Mouse (Mus musculus) small intestine, adult 2 months (tissue): ENCODE data around the gene Sept1. TPM values are rescaled to one million over a fixed set of nuclear protein-coding genes. Genes with fewer than 3 reads are reported as not detected.
A peak's percentile ranks its signal among the peaks of the same experiment; 100 is the strongest.

Experiments
- H3K27ac ChIP-seq: fragments of 200-500 bp; 2 replicates; pipeline ENCODE4 v1.5.1; 2012; ENCODE audit warnings: low read depth, low read length, control low read depth, inconsistent platforms; ENCODE audit not compliant: insufficient read depth
- H3K27me3 ChIP-seq: fragments of 200-500 bp; 2 replicates; pipeline ENCODE4 v1.6.1; 2012; ENCODE audit warnings: mild to moderate bottlenecking, moderate library complexity, low read length, inconsistent platforms; ENCODE audit not compliant: control insufficient read depth, insufficient read depth
- H3K36me3 ChIP-seq: fragments of 200-500 bp; 2 replicates; pipeline ENCODE4 v1.6.1; 2012; ENCODE audit warnings: mild to moderate bottlenecking, low read length, control low read depth, inconsistent platforms; ENCODE audit not compliant: control insufficient read depth, insufficient read depth
- H3K4me1 ChIP-seq: fragments of 200-500 bp; 2 replicates; pipeline ENCODE4 v1.6.1; 2012; ENCODE audit warnings: low read length, inconsistent platforms, mixed read lengths; ENCODE audit not compliant: control insufficient read depth, insufficient read depth, insufficient read length
- H3K4me3 ChIP-seq: fragments of 200-500 bp; 2 replicates; pipeline ENCODE4 v1.5.1; 2012; ENCODE audit warnings: low read depth, mild to moderate bottlenecking, control low read depth, inconsistent platforms, low read length, moderate library complexity
- CTCF ChIP-seq: fragments of 200-500 bp; IDR thresholded peaks from 2 replicates; pipeline ENCODE4 v1.5.1; 2012; ENCODE audit warnings: low read depth, mild to moderate bottlenecking, control low read depth, inconsistent platforms, low read length, moderate library complexity, mixed read lengths; ENCODE audit not compliant: insufficient replicate concordance, insufficient read length; ENCODE audit errors: extremely low read depth
- POLR2A ChIP-seq: fragments of 200-500 bp; IDR thresholded peaks from 2 replicates; pipeline ENCODE4 v1.6.1; 2012; ENCODE audit warnings: low read depth, mild to moderate bottlenecking, control low read depth, inconsistent platforms, low read length, moderate library complexity
- WGBS: fragments of 180-500 bp; shearing (Covaris S2); methylation state at CpG from one replicate; pipeline ENCODE4 v1.1.7; 2018; 5-methylcytosine and 5-hydroxymethylcytosine counted together
- polyA plus RNA-seq: library from polyadenylated mRNA; depleted of rRNA; stranded (reverse); fragments of >200 nt; gene quantifications from 2 replicates; pipeline ENCODE4 v1.2.3, GENCODE M21; 2012

Sept1 gene
- polyA plus RNA-seq, 1 experiment = 34.1 TPM

DNA sequence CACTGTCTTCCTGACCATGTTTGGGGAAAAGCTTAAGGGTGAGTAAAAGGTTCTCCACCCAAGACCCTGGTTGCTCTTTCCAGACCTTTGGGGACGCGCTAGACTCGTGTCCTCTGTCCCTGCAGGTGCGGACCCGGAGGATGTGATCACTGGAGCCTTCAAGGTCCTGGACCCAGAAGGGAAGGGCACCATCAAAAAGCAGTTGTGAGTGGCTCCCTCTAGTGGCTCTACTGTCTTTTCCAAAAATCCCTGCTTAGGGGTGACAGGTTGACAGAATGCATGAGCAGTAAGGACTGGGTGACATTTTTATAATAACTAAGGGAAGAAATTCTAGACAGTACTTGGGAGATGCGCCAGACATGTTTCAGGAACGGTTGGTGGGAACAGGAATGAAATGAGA, 19.4 kb downstream of the Sept1 start:
- no peaks in the 10 kb centered on the region for H3K27me3 ChIP-seq
- H3K27ac ChIP-seq = no peak overlapping the region
- no peaks in the 10 kb centered on the region for H3K36me3 ChIP-seq
- H3K4me3 ChIP-seq = no peak overlapping the region
- 50% methylated on average over 7 of the region's 7 CpGs for WGBS
- TF ChIP-seq CTCF (peak; percentile 59; the same call in 1 of the 2 replicates), POLR2A (no peak)
- H3K4me1 ChIP-seq = peaks cover 2% of the 10 kb centered on the region; the same call in 1 of the 2 replicates

DNA sequence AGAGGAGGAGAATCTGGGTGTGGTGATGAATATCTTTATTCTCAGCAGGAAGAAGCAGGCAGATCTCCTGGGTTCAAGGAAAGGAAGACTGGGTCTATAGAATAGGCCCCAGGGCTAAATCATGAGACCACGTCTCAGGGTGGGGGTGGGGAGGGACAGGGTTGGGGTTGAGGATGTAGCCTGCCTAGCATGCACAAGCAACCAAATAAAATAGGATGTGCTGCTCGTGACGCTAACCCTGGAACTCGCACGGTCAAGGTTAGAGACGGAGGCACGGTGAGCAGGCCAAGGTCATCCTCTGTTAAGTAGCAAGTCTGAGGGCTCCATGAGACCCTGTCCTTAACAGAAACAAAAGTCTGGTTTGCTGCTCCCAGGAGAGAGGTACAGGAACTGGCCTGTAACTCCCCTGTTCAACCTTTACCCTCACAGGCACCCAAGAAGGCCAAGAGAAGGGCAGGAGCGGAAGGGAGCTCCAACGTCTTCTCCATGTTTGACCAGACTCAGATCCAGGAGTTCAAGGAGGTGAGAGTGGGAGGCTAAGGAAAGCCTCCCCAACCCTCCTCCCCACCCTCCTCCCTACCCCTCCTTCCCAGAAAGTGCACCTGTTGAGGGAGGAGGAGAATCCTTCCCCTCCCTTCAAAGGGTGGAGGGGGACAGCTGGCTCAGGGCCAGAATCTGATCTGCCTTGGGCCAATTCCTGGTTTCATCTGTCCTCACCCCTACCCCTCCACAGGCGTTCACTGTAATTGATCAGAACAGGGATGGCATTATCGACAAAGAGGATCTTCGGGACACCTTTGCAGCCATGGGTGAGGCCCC, 20.3 kb downstream of the Sept1 start:
- no peak for TF ChIP-seq CTCF
- no peak for TF ChIP-seq POLR2A

DNA sequence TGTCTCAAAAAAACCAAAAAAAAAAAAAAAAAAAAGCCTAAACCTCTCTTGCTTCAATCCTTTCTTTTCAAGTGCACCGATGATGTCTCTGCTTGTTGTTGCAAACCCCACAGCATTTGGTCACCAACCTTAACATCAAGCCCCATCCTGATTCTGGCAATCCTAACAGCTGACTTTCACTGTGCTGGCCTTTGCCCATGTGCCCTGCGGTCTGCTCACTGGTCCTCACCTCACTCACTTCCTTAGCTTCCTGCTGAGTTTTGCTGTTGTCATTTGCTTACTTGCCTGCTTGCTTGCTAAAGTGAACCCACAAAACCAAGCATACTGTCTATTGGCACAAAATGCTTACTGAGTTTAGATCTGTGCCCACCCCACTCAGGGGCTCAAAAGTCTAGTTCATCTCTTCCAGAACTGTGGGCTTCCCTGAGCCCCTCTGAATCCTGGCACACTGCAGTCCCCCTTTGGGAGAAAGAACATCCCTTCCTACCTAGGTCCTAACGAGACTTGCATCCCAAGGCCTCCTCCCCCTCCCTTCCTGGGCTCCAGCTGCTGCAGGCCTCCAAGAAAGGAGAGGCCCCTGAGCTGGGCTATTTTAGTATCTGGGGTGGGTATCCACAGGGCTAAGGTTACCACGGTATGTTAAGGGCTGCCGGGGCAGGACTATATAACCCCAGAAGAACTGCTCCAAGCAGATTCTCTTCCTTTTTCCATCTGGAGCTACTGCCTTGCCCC, 21.8 kb downstream of the Sept1 start:
- Histone ChIP-seq H3K4me1 (peaks cover 2% of the 10 kb centered on the region; the same call in 1 of the 2 replicates), H3K27ac (no peak overlapping the region)
- WGBS = 80% methylated on average over 5 of the region's 5 CpGs

More for the DNA sequence above, 20.3 kb downstream of the Sept1 start:
- no peak overlapping the region for H3K27ac ChIP-seq
- H3K4me1 ChIP-seq = peaks cover 2% of the 10 kb centered on the region; the same call in 1 of the 2 replicates
- H3K27me3 ChIP-seq = no peaks in the 10 kb centered on the region
- H3K36me3 ChIP-seq = no peaks in the 10 kb centered on the region
- 87% methylated on average over 12 of the region's 12 CpGs for WGBS
- H3K4me3 ChIP-seq = no peak overlapping the region

DNA sequence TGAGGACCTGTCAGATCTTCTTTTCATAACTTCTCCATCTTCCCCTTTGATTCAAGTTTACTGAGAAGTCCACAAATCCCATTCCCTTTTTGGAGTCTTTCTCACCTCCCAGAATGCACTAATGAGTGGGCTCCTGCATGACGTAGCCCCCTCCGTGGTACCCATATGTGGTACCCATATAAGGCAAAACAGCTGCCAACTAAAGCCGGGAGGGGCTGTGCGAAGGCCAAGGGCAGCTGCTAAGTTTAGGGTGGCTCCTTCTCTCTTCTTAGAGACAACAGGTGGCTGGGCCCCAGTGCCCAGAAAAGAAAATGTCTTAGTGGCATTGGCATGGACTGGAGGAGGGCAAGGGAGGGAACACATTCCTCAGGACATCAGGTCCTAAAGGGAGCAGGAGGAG, 22.7 kb downstream of the Sept1 start:
- H3K27me3 ChIP-seq = no peaks in the 10 kb centered on the region
- H3K4me3 ChIP-seq = no peak overlapping the region
- peaks cover 4% of the 10 kb centered on the region for H3K4me1 ChIP-seq
- no peaks in the 10 kb centered on the region for H3K36me3 ChIP-seq
- TF ChIP-seq POLR2A (no peak), CTCF (no peak)
- H3K27ac ChIP-seq = no peak overlapping the region
- WGBS = 85% methylated on average over 4 of the region's 4 CpGs

More for the DNA sequence above, 21.8 kb downstream of the Sept1 start:
- no peak for TF ChIP-seq CTCF
- Histone ChIP-seq H3K36me3 (no peaks in the 10 kb centered on the region), H3K27me3 (no peaks in the 10 kb centered on the region), H3K4me3 (no peak overlapping the region)

DNA sequence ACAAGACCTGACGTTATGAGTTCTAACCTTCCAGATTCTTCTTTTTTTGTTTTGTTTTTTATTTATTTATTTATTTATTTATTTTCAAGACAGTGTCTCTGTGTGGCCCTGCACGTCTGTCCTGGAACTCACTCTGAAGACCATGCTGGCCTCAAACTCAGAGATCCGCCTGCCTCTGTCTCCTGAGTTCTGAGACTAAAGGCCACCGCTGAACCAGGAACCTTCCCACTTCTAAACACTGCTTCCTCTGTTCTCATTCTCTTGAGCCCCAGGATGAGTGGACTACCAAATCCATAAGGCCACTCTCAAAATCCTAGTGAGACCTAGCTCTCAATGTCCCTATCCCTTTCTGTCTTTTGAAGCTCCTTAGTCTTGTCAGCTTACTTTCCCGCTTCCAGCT, 23.1 kb downstream of the Sept1 start:
- 78% methylated on average over 5 of the region's 5 CpGs for WGBS
- H3K27ac ChIP-seq = no peak overlapping the region
- H3K36me3 ChIP-seq = no peaks in the 10 kb centered on the region
- TF ChIP-seq CTCF (no peak), POLR2A (no peak)
- no peak overlapping the region for H3K4me3 ChIP-seq
- no peaks in the 10 kb centered on the region for H3K27me3 ChIP-seq
- H3K4me1 ChIP-seq = peaks cover 2% of the 10 kb centered on the region

DNA sequence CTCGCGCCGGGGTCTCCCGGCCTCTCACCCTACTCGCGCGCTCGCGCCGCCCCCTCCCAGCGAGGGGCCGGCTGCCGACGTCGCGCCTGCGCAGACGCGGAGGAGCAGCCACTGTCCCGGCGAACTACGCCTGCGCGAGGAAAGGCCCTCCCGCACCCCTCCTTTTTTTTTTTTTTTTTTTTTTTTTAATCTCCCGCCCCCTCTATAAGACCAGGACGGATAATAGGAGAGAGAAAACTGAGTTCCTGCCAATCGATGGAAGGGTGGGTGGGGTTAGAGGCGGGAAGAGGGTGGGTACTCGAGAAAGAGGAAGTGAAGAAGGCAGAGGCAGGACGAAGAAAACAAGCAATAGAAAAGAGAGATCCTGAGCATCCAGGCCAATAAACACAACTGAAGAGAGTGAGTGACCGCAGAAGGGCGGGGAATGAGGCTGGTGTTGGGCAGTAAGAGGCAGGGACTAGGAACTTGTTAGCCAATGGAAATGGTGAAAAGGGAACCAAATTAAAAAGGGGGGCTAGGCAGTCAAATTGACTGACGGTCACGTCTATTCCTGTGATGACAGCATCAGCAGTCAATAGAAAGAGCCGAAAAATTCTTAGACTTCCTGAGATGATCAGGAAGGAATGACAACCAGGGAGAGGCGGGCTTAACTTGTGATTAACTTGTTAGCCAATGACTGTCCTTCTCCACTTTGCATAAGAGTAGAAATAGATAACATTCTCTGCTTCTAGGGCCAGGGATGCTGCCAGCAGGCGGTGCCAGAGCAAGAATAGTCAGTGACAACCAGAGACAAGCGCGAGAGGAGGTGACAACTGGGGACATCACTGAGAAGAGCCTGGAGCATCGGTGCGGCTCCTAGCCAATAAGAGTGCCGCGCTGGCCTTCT, 24.1 kb downstream of the Sept1 start, which contains the start of gene Mylpf:
Gene Mylpf (plus strand): TSS at position 338 of the 886 bp plus-strand sequence.
- 0% methylated on average over 44 of the region's 44 CpGs for WGBS
- H3K4me1 ChIP-seq = peaks cover 2% of the 10 kb centered on the region
- peak within 1 kb of the TSS; percentile 55 for H3K27ac ChIP-seq
- H3K4me3 ChIP-seq = peak within 1 kb of the TSS; percentile 73
- TF ChIP-seq CTCF = peak; percentile 66; the same call in 1 of the 2 replicates
- peak; percentile 63 for TF ChIP-seq POLR2A
- H3K36me3 ChIP-seq = peaks cover 2% of the 10 kb centered on the region; the same call in 1 of the 2 replicates
- H3K27me3 ChIP-seq = no peaks in the 10 kb centered on the region
